Mouse (Mus musculus): ENCODE data around the gene Gm10073.
A peak's percentile ranks its signal among the peaks of the same experiment; 100 is the strongest.

DNA sequence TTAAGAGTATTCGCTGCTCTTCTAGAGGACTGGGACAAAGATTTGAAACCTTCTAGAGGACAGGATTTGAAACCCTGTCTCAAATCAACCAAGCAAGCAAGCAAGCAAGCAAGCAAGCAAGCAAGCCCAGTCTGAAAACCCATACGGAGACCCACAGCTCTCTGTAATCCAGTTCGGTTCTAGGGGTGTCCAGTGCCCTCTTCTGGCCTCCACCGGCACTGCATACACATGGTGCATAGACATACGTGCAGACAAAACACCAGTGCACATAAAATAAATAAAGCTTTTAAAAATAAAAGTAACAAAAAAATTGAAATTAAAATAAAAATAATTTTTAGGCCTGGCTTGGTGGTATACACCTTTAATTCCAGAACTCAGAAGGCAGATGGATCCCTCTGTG, 19.2 kb downstream of the Gm10073 start:
- TF ChIP-seq POLR2A (IDR thresholded peaks at IDR 0.05; ENCODE audit: low read depth, low read length) (no peak), CTCF (IDR thresholded peaks at IDR 0.05; ENCODE audit: borderline replicate concordance, insufficient read depth, low read length) (peak; percentile 22; the same call in 1 of the 2 replicates)

Measured in embryonic fibroblast, embryonic 13.5 days (primary cell).